Mouse (Mus musculus) embryonic facial prominence, embryonic 11.5 days (tissue): Measurements from ENCODE around the gene Tcp11l2. TPM values are rescaled to one million over a fixed set of nuclear protein-coding genes. Genes with fewer than 3 reads are reported as not detected.

Source experiments
- ATAC-seq: fragments of 200-750 bp; cut with Nextera tagmentation; replicated peaks from 2 replicates; pipeline ENCODE4 v1.8.0; 2017; ENCODE audit warnings: low read depth; ENCODE audit not compliant: insufficient number of reproducible peaks, low FRiP score, low TSS enrichment
- DNase-seq: peaks from one replicate; pipeline ENCODE4 v3.0.0-alpha.2; 2015; ENCODE audit warnings: low spot score
- H3K27ac ChIP-seq: fragments of 300-500 bp; sonication (generic); replicated peaks from 2 replicates; pipeline ENCODE4 v1.5.1; 2014; ENCODE audit warnings: mild to moderate bottlenecking, low read depth, low read length, control low read depth
- H3K27me3 ChIP-seq: fragments of 300-500 bp; sonication (generic); 2 replicates; pipeline ENCODE4 v1.6.1; 2014; ENCODE audit warnings: mild to moderate bottlenecking, low read length, moderate library complexity, mixed read lengths; ENCODE audit not compliant: control insufficient read depth, insufficient read depth
- H3K36me3 ChIP-seq: fragments of 300-500 bp; sonication (generic); replicated peaks from 2 replicates; pipeline ENCODE4 v1.6.1; 2014; ENCODE audit warnings: low read depth, mild to moderate bottlenecking, low read length, moderate library complexity, mixed read lengths; ENCODE audit not compliant: control insufficient read depth, insufficient read depth
- H3K4me1 ChIP-seq: fragments of 300-500 bp; sonication (generic); 2 replicates; pipeline ENCODE4 v1.6.1; 2014; ENCODE audit warnings: low read length, mixed read lengths; ENCODE audit not compliant: control insufficient read depth, insufficient read depth
- H3K4me2 ChIP-seq: fragments of 300-500 bp; sonication (generic); 2 replicates; pipeline ENCODE4 v1.6.1; 2014; ENCODE audit warnings: low read depth, mild to moderate bottlenecking, control low read depth, low read length, moderate library complexity
- H3K4me3 ChIP-seq: fragments of 300-500 bp; sonication (generic); 2 replicates; pipeline ENCODE4 v1.5.1; 2014; ENCODE audit warnings: low read depth, low read length, control low read depth
- H3K9ac ChIP-seq: fragments of 300-500 bp; sonication (generic); replicated peaks from 2 replicates; pipeline ENCODE4 v1.6.1; 2014; ENCODE audit warnings: mild to moderate bottlenecking, control low read depth, low read length
- H3K9me3 ChIP-seq: fragments of 300-500 bp; sonication (generic); replicated peaks from 2 replicates; pipeline ENCODE4 v1.6.1; 2016; ENCODE audit warnings: mild to moderate bottlenecking, low read length, inconsistent platforms, mixed read lengths; ENCODE audit not compliant: control insufficient read depth
- WGBS: fragments of 180-500 bp; shearing (Covaris S2); extraction: QIAGEN DNeasy Blood & Tissue Kit; methylation state at CpG from one replicate; pipeline ENCODE4 v1.1.7; 2014; 5-methylcytosine and 5-hydroxymethylcytosine counted together
- polyA plus RNA-seq: library from polyadenylated mRNA; unstranded; fragments of >200 nt; fragmentation: Nextera tagmentation; extraction: Ambion mirVana; gene quantifications from 2 replicates; pipeline ENCODE4 v1.2.1, GENCODE M21; 2014

The Tcp11l2 gene
- polyA plus RNA-seq, 1 experiment from 2014 or later, result 9.7 TPM

DNA sequence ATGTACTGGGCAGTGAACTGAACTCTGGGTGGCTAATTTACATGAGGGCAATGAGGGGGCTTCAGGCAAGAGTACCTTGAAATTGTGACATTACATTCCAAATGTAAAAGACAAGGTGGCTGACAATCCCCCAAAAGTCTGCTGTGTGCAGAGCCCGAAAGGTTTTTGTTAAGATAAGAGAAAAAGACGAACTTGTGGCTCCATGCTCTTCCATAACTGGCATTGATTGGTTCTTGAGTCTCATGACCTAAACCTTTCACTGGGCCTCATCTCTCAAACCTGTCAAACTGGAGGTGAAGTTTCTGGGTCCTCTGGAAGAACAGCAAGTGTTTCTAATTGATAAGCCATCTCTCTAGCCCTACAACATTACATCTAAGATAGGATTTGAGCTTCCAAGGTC, 3.1 kb downstream of the Tcp11l2 start:
- Histone ChIP-seq H3K36me3 (no peaks in the 10 kb centered on the region), H3K27ac (no peak overlapping the region), H3K4me3 (no peak overlapping the region), H3K9me3 (no peaks in the 10 kb centered on the region), H3K27me3 (no peaks in the 10 kb centered on the region), H3K9ac (no peak overlapping the region), H3K4me1 (no peaks in the 10 kb centered on the region; the same call in 1 of the 2 replicates), H3K4me2 (no peak overlapping the region)
- WGBS, result 78% methylated on average over 2 of the region's 2 CpGs
- ATAC-seq (no peak), DNase-seq (no peak)

DNA sequence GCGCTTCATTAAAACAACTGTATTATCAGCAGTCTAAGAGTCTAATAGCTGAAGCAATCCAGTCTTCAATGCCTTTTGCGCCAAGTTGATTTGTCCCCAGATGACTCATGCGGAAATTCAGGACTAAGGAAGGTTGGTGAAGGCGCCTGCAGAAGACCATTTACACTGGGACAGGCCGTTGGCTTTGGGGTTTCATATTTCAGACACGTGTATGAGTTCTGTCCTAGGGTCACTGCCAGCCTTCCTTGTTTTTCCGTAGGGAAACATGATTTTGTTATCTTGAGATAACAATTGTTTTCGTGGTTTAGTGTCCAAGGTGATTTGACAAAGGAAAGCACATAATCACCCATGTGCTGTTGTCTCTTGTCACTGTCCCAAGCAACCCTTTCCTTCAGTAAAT, 4.8 kb downstream of the Tcp11l2 start:
- WGBS, result 66% methylated on average over 8 of the region's 8 CpGs
- Histone ChIP-seq H3K27ac (no peak overlapping the region), H3K9ac (no peak overlapping the region), H3K36me3 (no peaks in the 10 kb centered on the region), H3K4me2 (no peak overlapping the region), H3K4me3 (no peak overlapping the region), H3K9me3 (no peaks in the 10 kb centered on the region), H3K27me3 (no peaks in the 10 kb centered on the region), H3K4me1 (no peaks in the 10 kb centered on the region; the same call in 1 of the 2 replicates)
- DNase-seq, result no peak
- ATAC-seq, result no peak

DNA sequence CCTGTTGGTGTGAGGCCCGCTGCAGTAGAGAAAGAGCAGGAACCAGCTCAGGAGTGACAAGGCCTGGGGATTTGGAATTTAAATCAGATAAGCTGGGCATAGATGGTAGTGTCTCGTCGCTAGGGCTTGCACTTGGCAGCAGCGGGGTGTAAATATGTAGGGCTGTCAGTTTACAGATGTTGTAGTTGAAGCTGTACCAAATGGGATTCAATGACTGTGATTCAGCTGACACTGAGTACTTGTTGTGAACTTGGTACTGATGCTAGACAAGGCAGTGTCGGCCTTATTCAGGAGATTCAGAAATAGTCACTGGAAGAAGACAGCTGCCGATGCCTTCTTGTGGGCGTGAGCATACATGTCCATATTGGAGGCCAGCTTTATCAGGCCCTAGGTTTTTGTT, 5.8 kb downstream of the Tcp11l2 start:
- Histone ChIP-seq H3K9me3 (no peaks in the 10 kb centered on the region), H3K4me2 (no peak overlapping the region), H3K4me3 (no peak overlapping the region), H3K27me3 (no peaks in the 10 kb centered on the region), H3K27ac (no peak overlapping the region), H3K4me1 (no peaks in the 10 kb centered on the region; the same call in 1 of the 2 replicates), H3K36me3 (no peaks in the 10 kb centered on the region), H3K9ac (no peak overlapping the region)
- WGBS, result 86% methylated on average over 7 of the region's 7 CpGs
- ATAC-seq, result no peak
- no peak for DNase-seq

DNA sequence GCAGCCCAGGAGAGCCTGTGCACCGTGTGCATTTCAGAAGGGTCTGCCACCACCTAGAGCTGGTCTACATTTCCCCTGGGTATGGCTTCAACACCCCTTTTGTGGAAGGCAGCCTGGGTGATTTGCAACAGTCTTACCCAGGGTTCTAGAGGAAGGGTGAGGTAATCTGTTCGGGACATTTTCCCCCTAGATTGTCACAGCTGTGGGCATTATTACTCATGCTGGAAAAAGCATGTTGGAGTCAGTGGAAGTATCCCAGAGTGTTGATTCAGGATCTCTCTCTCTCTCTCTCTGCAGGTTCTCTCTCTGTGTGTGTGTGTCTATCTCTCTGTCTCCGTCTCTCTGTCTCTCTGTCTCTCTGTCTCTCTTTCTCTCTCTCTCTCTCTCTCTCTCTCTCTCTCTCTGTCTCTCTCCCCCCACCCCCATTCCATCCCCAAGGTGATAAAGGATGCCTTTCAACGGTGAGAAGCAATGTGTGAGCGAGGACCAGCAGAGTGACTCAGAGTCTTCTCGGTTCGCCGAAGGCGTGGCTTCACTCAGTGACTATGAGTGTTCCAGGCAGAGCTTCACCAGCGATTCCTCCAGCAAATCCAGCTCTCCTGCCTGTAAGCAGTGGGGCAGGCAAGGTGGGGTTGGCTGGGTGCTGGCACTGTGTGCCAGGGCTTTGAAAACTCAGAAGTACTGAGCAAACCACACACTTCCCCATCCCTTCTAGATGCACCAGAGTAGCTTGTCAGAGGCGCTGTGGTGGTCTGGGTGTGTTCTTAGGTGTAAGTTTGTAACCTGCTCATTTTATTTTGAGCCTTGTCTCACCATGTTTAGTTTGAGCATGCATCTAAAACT, 8.2 kb downstream of the Tcp11l2 start:
- no peaks in the 10 kb centered on the region for H3K9me3 ChIP-seq
- H3K36me3 ChIP-seq, result no peaks in the 10 kb centered on the region
- H3K4me1 ChIP-seq, result no peaks in the 10 kb centered on the region
- H3K9ac ChIP-seq, result no peak overlapping the region
- H3K4me2 ChIP-seq, result no peak overlapping the region
- no peak overlapping the region for H3K27ac ChIP-seq
- no peak for ATAC-seq
- 75% methylated on average over 11 of the region's 11 CpGs for WGBS
- no peaks in the 10 kb centered on the region for H3K27me3 ChIP-seq
- no peak overlapping the region for H3K4me3 ChIP-seq
- no peak for DNase-seq

DNA sequence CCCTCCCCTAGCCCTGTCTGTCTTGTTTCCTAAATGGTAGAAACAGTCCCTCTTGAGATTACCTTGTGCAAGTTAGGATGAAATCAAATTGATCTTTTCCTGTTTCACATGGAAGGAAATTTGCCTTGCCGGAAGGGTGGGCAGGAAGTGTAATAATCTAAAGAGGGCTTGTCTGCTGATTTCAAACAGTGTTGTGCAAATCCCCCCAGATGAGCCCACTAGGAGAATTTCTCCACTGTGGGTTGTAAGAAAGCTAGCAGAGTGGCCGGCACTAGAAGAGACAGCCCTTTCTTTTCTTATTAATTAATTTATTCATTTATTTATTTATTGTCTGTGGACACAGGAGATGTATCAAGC, 8.8 kb downstream of the Tcp11l2 start:
- Histone ChIP-seq H3K36me3 (no peaks in the 10 kb centered on the region), H3K4me3 (no peak overlapping the region), H3K9me3 (no peaks in the 10 kb centered on the region), H3K9ac (no peak overlapping the region), H3K27me3 (no peaks in the 10 kb centered on the region), H3K4me2 (no peak overlapping the region), H3K4me1 (no peaks in the 10 kb centered on the region), H3K27ac (no peak overlapping the region)
- 62% methylated on average over 2 of the region's 2 CpGs for WGBS
- DNase-seq (no peak), ATAC-seq (no peak)

DNA sequence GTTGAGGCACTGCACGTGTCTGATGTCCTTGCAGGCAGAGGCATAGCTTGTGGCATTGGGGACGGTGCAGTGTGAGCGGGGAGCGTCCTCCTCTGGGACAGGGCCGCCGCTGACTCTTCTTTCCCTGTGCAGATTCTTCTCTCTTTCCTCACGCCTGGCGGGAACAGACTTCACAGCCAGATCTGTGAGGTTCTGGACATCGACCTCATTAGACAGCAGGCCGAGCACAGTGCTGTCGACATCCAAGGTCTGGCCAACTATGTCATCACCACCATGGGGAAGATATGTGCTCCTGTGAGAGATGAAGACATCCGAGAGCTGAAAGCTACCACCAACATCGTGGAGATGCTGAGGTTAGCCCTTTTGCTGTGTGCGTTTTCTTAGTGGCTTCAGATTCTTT, 14.5 kb downstream of the Tcp11l2 start:
- H3K36me3 ChIP-seq, result no peaks in the 10 kb centered on the region
- no peak overlapping the region for H3K4me3 ChIP-seq
- no peak overlapping the region for H3K27ac ChIP-seq
- H3K9ac ChIP-seq, result no peak overlapping the region
- no peaks in the 10 kb centered on the region for H3K9me3 ChIP-seq
- no peaks in the 10 kb centered on the region for H3K27me3 ChIP-seq
- ATAC-seq (no peak), DNase-seq (no peak)
- 83% methylated on average over 14 of the region's 14 CpGs for WGBS
- no peak overlapping the region for H3K4me2 ChIP-seq
- no peaks in the 10 kb centered on the region for H3K4me1 ChIP-seq

DNA sequence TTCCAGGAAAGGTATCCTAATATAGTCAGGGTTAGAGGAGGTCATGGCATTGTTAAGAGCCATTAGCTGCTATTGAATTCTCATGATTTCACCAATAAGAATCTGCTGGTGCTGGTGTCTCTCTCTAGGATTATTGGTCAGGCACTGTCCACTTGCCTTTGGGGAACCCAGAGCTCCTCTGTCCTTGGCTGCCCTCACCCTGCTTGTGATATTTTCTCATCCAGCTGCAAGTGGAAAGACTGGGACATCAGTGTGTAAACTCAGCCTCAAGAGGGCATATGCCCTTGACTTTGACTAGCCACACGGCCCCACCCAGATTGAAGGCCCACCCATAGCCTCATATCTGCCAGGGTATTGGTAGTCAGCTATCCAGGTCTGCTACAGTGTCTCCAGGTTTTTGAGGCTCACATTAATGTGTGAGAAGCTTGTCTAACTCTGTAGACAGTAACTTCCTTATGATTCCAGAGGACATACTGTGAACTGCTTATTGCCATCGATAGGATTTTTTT, 15.3 kb downstream of the Tcp11l2 start:
- no peak overlapping the region for H3K4me3 ChIP-seq
- H3K36me3 ChIP-seq, result no peaks in the 10 kb centered on the region
- no peak overlapping the region for H3K4me2 ChIP-seq
- DNase-seq (no peak), ATAC-seq (no peak)
- H3K9ac ChIP-seq, result no peak overlapping the region
- H3K9me3 ChIP-seq, result no peaks in the 10 kb centered on the region
- WGBS, result 90% methylated on average over 2 of the region's 2 CpGs
- H3K4me1 ChIP-seq, result no peaks in the 10 kb centered on the region
- H3K27me3 ChIP-seq, result no peaks in the 10 kb centered on the region
- no peak overlapping the region for H3K27ac ChIP-seq

DNA sequence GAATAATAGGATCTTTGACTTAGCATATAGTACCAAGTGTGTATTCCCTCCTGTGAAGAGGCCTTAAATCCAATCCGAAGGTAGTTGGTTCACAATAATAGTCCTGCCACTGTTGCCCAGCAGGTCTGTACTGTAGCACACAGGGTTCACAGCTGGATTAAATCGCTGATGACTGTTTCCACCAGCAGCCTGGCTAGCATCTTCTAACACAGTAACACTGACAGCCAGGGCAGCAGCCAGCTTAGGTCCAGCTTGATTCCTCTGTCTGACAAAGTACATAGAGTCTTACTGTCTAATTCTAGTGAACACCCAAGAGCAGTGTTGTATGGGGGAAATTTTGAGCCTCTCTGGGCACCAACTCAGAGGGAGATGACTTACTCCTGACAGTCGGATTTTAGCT, 16.3 kb downstream of the Tcp11l2 start:
- Histone ChIP-seq H3K4me2 (no peak overlapping the region), H3K9ac (no peak overlapping the region), H3K4me1 (no peaks in the 10 kb centered on the region), H3K36me3 (no peaks in the 10 kb centered on the region), H3K9me3 (no peaks in the 10 kb centered on the region), H3K4me3 (no peak overlapping the region), H3K27me3 (no peaks in the 10 kb centered on the region), H3K27ac (no peak overlapping the region)
- ATAC-seq, result no peak
- WGBS, result 53% methylated on average over 3 of the region's 3 CpGs
- DNase-seq, result no peak
